Mouse (Mus musculus) limb, embryonic 10.5 days (tissue): ENCODE data around the gene Spata33. TPM values are rescaled to one million over a fixed set of nuclear protein-coding genes. Genes with fewer than 3 reads are reported as not detected.
"Not testable (repeated sequence)": the region's sequence is repeated elsewhere in the genome, so short reads cannot be mapped to it uniquely, and the experiment has no call there.

Experiments
- DNase-seq: peaks from one replicate; pipeline ENCODE4 v3.0.0-alpha.2; 2017; ENCODE audit warnings: low spot score
- H3K27ac ChIP-seq: fragments of 300-500 bp; sonication (generic); 2 replicates; pipeline ENCODE4 v1.5.1; 2016; ENCODE audit warnings: mild to moderate bottlenecking
- H3K27me3 ChIP-seq: fragments of 300-500 bp; sonication (generic); 2 replicates; pipeline ENCODE4 v1.6.1; 2016; ENCODE audit warnings: low read depth, mild to moderate bottlenecking; ENCODE audit not compliant: poor library complexity, severe bottlenecking
- H3K36me3 ChIP-seq: fragments of 300-500 bp; sonication (generic); 2 replicates; pipeline ENCODE4 v1.6.1; 2016; ENCODE audit warnings: mild to moderate bottlenecking, moderate library complexity
- H3K4me1 ChIP-seq: fragments of 300-500 bp; sonication (generic); 2 replicates; pipeline ENCODE4 v1.6.1; 2016
- H3K4me3 ChIP-seq: fragments of 300-500 bp; sonication (generic); 2 replicates; pipeline ENCODE4 v1.5.1; 2016; ENCODE audit warnings: mild to moderate bottlenecking, moderate library complexity
- H3K9me3 ChIP-seq: fragments of 300-500 bp; sonication (generic); replicated peaks from 2 replicates; pipeline ENCODE4 v1.6.1; 2016; ENCODE audit warnings: mild to moderate bottlenecking
- WGBS: fragments of 180-500 bp; shearing (Covaris S2); methylation state at CpG from one replicate; pipeline ENCODE4 v1.1.7; 2016; 5-methylcytosine and 5-hydroxymethylcytosine counted together
- polyA plus RNA-seq: library from polyadenylated mRNA; unstranded; fragments of >200 nt; fragmentation: Nextera tagmentation; extraction: Ambion mirVana; gene quantifications from 2 replicates; pipeline ENCODE4 v1.2.1, GENCODE M21; 2016

Spata33 gene
- polyA plus RNA-seq, 1 experiment from 2014 or later = 6.2 TPM

DNA sequence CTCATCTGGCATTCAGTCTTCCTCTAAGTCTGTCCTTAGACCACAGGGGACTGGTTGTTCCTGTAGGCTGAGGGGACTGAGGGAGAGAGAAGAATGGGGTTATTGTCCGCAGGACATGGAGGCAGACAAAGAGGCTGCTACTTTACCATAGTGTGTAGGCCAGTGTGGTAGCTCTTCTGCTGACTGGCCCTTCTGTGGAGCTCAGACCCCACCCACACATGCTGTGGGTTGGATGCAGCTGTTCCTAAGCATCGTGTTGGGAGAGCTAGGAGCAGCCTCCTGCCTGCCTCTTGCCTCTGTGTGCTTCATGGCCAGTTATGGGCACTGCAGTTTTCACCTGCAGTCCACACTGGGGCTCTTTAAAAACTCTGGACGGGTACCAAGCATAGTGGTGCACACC lies 44.5 kb downstream of the Spata33 start:
- H3K4me1 ChIP-seq = peaks cover 34% of the 10 kb centered on the region
- peaks cover 62% of the 10 kb centered on the region for H3K36me3 ChIP-seq
- H3K9me3 ChIP-seq = no peaks in the 10 kb centered on the region
- H3K27ac ChIP-seq = no peak overlapping the region
- H3K4me3 ChIP-seq = no peak overlapping the region
- 90% methylated on average over 3 of the region's 3 CpGs for WGBS
- no peaks in the 10 kb centered on the region for H3K27me3 ChIP-seq
- DNase-seq = no peak

DNA sequence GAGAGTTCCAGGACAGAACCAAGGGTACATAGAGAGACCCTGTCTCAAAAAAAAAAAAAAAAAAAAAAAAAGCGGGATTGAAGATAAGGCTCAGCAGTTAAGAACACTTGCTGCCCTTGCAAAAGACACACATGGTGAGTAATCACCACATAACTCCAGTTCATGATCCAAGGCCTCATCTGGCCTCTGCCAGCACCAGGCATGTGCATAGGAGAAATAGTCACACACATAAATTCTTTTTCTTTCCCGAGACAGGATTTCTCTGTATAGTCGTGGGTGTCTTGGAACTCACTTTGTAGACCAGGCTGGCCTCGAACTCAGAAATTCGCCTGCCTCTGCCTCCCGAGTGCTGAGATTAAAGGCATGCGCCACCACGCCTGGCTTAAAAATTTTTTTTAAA lies 45.0 kb downstream of the Spata33 start:
- WGBS = 88% methylated on average over 8 of the region's 8 CpGs
- Histone ChIP-seq H3K36me3 (peaks cover 67% of the 10 kb centered on the region), H3K4me1 (peaks cover 30% of the 10 kb centered on the region)

DNA sequence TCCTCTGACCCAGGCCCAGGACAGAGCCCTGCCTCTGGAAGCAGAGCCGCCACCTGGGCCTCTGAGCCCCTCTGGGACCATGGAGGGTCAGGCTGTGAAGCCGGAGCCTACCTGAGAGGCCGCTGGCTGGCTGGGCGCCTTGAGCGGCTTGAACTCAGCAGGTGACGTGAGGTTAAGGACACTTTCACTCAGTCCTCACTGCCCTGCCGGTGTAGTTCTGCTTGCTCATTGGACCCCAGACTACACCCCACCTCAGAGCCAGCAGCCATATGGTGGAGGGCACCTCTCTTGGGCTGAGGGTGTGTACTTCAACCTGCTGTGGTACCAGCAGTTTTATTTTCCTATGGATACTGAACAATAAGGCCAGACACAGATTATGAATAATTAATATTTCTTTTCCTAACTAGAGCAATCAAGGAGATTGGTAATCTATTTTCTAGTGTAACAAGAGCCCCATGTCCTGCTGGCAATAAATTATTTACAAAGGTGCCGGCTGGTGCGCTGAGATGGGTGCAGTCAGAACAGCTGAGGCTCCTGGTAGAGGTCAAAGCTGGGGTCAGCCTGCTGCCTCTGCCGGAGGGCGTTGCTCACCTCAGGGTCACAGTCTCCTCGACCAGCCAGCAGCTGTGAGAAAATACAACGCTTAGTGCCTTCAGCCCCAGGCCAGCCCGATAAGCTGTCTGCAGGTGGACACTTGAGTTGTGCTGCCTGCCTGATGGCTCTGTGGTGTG lies 55.5 kb downstream of the Spata33 start:
- Histone ChIP-seq H3K36me3 (peaks cover 99% of the 10 kb centered on the region), H3K4me1 (no peaks in the 10 kb centered on the region), H3K27ac (no peak overlapping the region), H3K9me3 (no peaks in the 10 kb centered on the region), H3K27me3 (no peaks in the 10 kb centered on the region), H3K4me3 (no peak overlapping the region)
- DNase-seq = no peak
- WGBS = 77% methylated on average over 14 of the region's 14 CpGs

More for the DNA sequence above, 45.0 kb downstream of the Spata33 start:
- not testable (repeated sequence) for H3K9me3 ChIP-seq, DNase-seq, H3K27me3 ChIP-seq, H3K4me3 ChIP-seq, H3K27ac ChIP-seq

DNA sequence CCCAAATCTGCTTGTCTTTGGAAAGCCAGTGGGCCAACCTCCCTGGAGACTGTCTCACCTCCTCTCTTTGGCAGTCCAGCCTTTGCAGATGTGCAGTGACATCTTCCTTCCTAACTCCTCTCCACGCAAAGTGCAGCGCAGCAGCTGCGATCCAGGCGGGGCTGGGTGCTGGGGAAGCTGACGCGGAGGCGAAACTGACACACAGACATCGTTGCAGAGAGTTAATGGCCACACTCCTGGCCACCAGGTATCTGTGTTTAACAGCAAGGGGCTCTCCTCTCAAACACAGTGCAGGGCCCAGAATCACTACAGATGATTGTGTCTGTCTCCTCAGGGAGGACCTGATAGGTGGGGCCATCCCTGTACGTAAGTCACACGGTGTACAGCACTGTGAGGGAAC lies 58.5 kb downstream of the Spata33 start:
- H3K27me3 ChIP-seq = no peaks in the 10 kb centered on the region
- no peak overlapping the region for H3K4me3 ChIP-seq
- peaks cover 98% of the 10 kb centered on the region for H3K36me3 ChIP-seq
- no peak for DNase-seq
- no peaks in the 10 kb centered on the region for H3K4me1 ChIP-seq
- H3K27ac ChIP-seq = no peak overlapping the region
- WGBS = 92% methylated on average over 10 of the region's 10 CpGs
- H3K9me3 ChIP-seq = no peaks in the 10 kb centered on the region

Other genes with a start within 250 kb of the Spata33 start
- gene Ankrd11, start 170.6 kb upstream of the Spata33 start, polyA plus RNA-seq = 54.8 and 63.9 TPM in 2 replicates
- 57.8 and 60.5 TPM in 2 replicates for gene Spg7, start 149.9 kb upstream of the Spata33 start, polyA plus RNA-seq
- 1,397 and 1,583 TPM in 2 replicates for gene Rpl13, start 110.5 kb upstream of the Spata33 start, polyA plus RNA-seq
- gene Cpne7, start 95.5 kb upstream of the Spata33 start, polyA plus RNA-seq = 1.2 TPM in 2 replicates
- 4.6 and 5.2 TPM in 2 replicates for gene Sult5a1, start 54.5 kb upstream of the Spata33 start, polyA plus RNA-seq
- 7.8 and 8.4 TPM in 2 replicates for gene Dpep1, start 26.6 kb upstream of the Spata33 start, polyA plus RNA-seq
- 127 and 130 TPM in 2 replicates for gene Chmp1a, start 69 bp upstream of the Spata33 start, polyA plus RNA-seq
- 33.6 and 34.7 TPM in 2 replicates for gene Cdk10, start 12.0 kb downstream of the Spata33 start, polyA plus RNA-seq
- gene Spata2l, start 23.4 kb downstream of the Spata33 start, polyA plus RNA-seq = 0.75 and 1.6 TPM in 2 replicates
- 23.9 and 27.9 TPM in 2 replicates for gene Zfp276, start 41.4 kb downstream of the Spata33 start, polyA plus RNA-seq
- gene Vps9d1, start 41.5 kb downstream of the Spata33 start, polyA plus RNA-seq = 19.0 and 26.7 TPM in 2 replicates
- gene Fanca, start 105.7 kb downstream of the Spata33 start, polyA plus RNA-seq = 42.7 and 46.3 TPM in 2 replicates
- 2.0 TPM in 2 replicates for gene Spire2, start 119.9 kb downstream of the Spata33 start, polyA plus RNA-seq
- 116 and 138 TPM in 2 replicates for gene Tcf25, start 160.9 kb downstream of the Spata33 start, polyA plus RNA-seq
- not detected in 2 replicates for gene Mc1r, start 194.3 kb downstream of the Spata33 start, polyA plus RNA-seq
- 6.9 and 7.9 TPM in 2 replicates for gene Tubb3, start 198.6 kb downstream of the Spata33 start, polyA plus RNA-seq
- gene Def8, start 210.7 kb downstream of the Spata33 start, polyA plus RNA-seq = 43.6 and 44.1 TPM in 2 replicates